In genomic region chr15:51318072-51318471, GRCm38 (mm10) we compare ENCODE assay signal across 15 mouse cellular contexts.
"Had no signal": no experiment of that assay in that cellular context is flagged by ENCODE, and none has a peak within 500 bp of the region (broad histone marks: within the 10 kb centered on the region; RNA-seq: fewer than 3 reads in every experiment).

No protein-coding gene starts in this region.

- DNase-seq: liver, postnatal 0 days; lung, postnatal 14 days; right cerebral cortex, postnatal 14 days; spleen, adult 18-20 months; thymus, adult 18-20 months; thymus, postnatal 14 days; thymus, postnatal 36 days had no signal

- H3K9me3 ChIP-seq: liver, embryonic 15.5 days; midbrain, embryonic 13.5 days; midbrain, embryonic 15.5 days; neural tube, embryonic 12.5 days had no signal

- H3K4me1 ChIP-seq: liver, embryonic 15.5 days; megakaryocyte, embryonic 14.5 days; midbrain, embryonic 13.5 days; midbrain, embryonic 15.5 days; neural tube, embryonic 12.5 days had no signal

- H3K4me3 ChIP-seq: liver, embryonic 15.5 days; megakaryocyte, embryonic 14.5 days; midbrain, embryonic 13.5 days; midbrain, embryonic 15.5 days; neural tube, embryonic 12.5 days had no signal

- H3K36me3 ChIP-seq: liver, embryonic 15.5 days; midbrain, embryonic 13.5 days; midbrain, embryonic 15.5 days; neural tube, embryonic 12.5 days had no signal

- H3K27ac ChIP-seq: liver, embryonic 15.5 days; macrophage; midbrain, embryonic 13.5 days; midbrain, embryonic 15.5 days; neural tube, embryonic 12.5 days had no signal

- H3K4me2 ChIP-seq: liver, embryonic 15.5 days; lung, embryonic 14.5 days; midbrain, embryonic 11.5 days; midbrain, embryonic 13.5 days; midbrain, embryonic 15.5 days; neural tube, embryonic 12.5 days had no signal

- ATAC-seq: liver, postnatal 0 days; midbrain, embryonic 13.5 days; midbrain, embryonic 15.5 days had no signal

- H3K9ac ChIP-seq: liver, embryonic 15.5 days; liver, postnatal 0 days; lung, embryonic 14.5 days; midbrain, embryonic 13.5 days; midbrain, embryonic 15.5 days; neural tube, embryonic 12.5 days had no signal

- H3K27me3 ChIP-seq: liver, embryonic 15.5 days; megakaryocyte, embryonic 14.5 days; midbrain, embryonic 13.5 days; midbrain, embryonic 15.5 days; neural tube, embryonic 12.5 days had no signal
